Mouse (Mus musculus) myocyte (in vitro differentiated cells): ENCODE measurements around the gene Rgs14.

ENCODE experiments used
- MAX ChIP-seq: IDR thresholded peaks from one replicate; pipeline ENCODE4 v1.6.1; 2011; ENCODE audit warnings: low read depth, mild to moderate bottlenecking, control low read depth
- MYOG ChIP-seq, 3 experiments: IDR thresholded peaks; one replicate each; pipeline ENCODE4 v1.6.1; 2011; ENCODE audit warnings: control low read depth in 2 of 3, low read depth in 2 of 3, mild to moderate bottlenecking in 2 of 3; ENCODE audit not compliant: insufficient read length in 2 of 3, control insufficient read depth in 1 of 3, insufficient read depth in 1 of 3
- POLR2A ChIP-seq: IDR thresholded peaks from one replicate; pipeline ENCODE4 v1.6.1; 2011; ENCODE audit warnings: low read depth, mild to moderate bottlenecking, control low read depth, moderate library complexity; ENCODE audit not compliant: insufficient read length
- POLR2AphosphoS2 ChIP-seq: IDR thresholded peaks from one replicate; pipeline ENCODE4 v1.6.1; 2011; ENCODE audit warnings: low read depth, control low read depth; ENCODE audit not compliant: insufficient read length
- USF1 ChIP-seq: IDR thresholded peaks from one replicate; pipeline ENCODE4 v1.6.1; 2011; ENCODE audit warnings: low read depth, mild to moderate bottlenecking, control low read depth, moderate library complexity

DNA sequence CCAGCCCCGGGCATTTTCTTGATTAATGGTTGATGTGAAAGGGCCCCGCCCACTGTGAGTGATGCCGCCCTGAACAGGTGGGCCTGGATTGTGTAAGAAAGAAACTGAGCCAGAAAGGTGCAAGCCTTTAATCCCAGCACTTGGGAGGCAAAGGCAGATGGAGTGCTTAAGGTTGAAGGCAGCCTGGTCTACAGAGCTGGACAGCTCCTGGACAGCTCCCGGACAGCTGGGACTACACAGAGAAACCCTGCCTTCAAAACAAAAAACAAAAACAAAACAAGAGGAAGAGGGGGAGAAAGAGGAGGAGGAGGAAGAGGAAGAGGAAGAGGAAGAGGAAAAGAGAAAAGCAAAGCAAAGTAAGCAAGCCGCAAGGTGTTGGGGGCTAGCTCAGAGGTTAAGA is 49.6 kb downstream of the Rgs14 start:
- TF ChIP-seq MYOG (IDR thresholded peaks at IDR 0.05; ENCODE audit: control insufficient read depth in 1 of 3, insufficient read depth in 1 of 3, insufficient read length in 2 of 3, low read depth in 2 of 3) (no peak), POLR2AphosphoS2 (no peak), MAX (no peak), POLR2A (no peak), USF1 (no peak)
